In genomic region chr6:51523807-51524320, GRCm38 (mm10) we compare ENCODE assay signal across 8 mouse cellular contexts. TPM values are rescaled to one million over a fixed set of nuclear protein-coding genes. Genes with fewer than 3 reads are reported as not detected.
A peak's percentile ranks its signal among the peaks of the same experiment; 100 is the strongest.
DNase-seq lines count a peak whose midpoint lies in the region; ATAC-seq lines count a peak whose summit lies in the region.

Snx10 (plus strand) TSS chr6:51523901.

- WGBS in heart, embryonic 11.5 days (ENCODE audit: insufficient replicate concordance) = under 1% methylated on average over 47 of the region's 47 CpGs
- WGBS in liver, embryonic 16.5 days (ENCODE audit: insufficient replicate concordance) = under 1% methylated on average over 32 of the region's 47 CpGs
- WGBS in neural tube, embryonic 14.5 days = under 1% methylated on average over 47 of the region's 47 CpGs

- ATAC-seq in erythroblast, adult 5-6 weeks (replicated peaks; ENCODE audit: low FRiP score, poor library complexity, severe bottlenecking) = no peak
- 0 out of 2 replicates have a peak, but pooled peaks have one; percentile 42 for ATAC-seq in heart, embryonic 11.5 days (replicated peaks; ENCODE audit: insufficient number of reproducible peaks, low FRiP score, low TSS enrichment)
- ATAC-seq in liver, embryonic 16.5 days (ENCODE audit: low read depth) = 0 out of 2 replicates have a peak, but pooled peaks have one; percentile 30
- ATAC-seq in neural tube, embryonic 14.5 days (ENCODE audit: low read depth) = peak; percentile 76

- H3K27me3 ChIP-seq in heart, embryonic 11.5 days (ENCODE audit: control insufficient read depth, insufficient read depth, low read length) = no peaks in the 10 kb centered on the region
- peaks cover 9% of the 10 kb centered on the region for H3K27me3 ChIP-seq in liver, embryonic 16.5 days (ENCODE audit: control insufficient read depth, insufficient read depth, low read depth, low read length)
- no peaks in the 10 kb centered on the region for H3K27me3 ChIP-seq in neural tube, embryonic 14.5 days (ENCODE audit: control insufficient read depth, insufficient read depth, low read length)

- peak within 1 kb of the TSS; percentile 68 for H3K4me2 ChIP-seq in heart, embryonic 11.5 days
- peak within 1 kb of the TSS; percentile 57 for H3K4me2 ChIP-seq in liver, embryonic 16.5 days (ENCODE audit: low read depth, low read length)
- H3K4me2 ChIP-seq in neural tube, embryonic 14.5 days (ENCODE audit: low read depth, low read length) = peak within 1 kb of the TSS; percentile 77

- H3K36me3 ChIP-seq in heart, embryonic 11.5 days (ENCODE audit: control insufficient read depth, insufficient read depth, low read length) = no peaks in the 10 kb centered on the region
- no peaks in the 10 kb centered on the region for H3K36me3 ChIP-seq in liver, embryonic 16.5 days (ENCODE audit: control insufficient read depth, insufficient read depth)
- no peaks in the 10 kb centered on the region for H3K36me3 ChIP-seq in neural tube, embryonic 14.5 days (ENCODE audit: control insufficient read depth, insufficient read depth, low read length)

- no peaks in the 10 kb centered on the region for H3K9me3 ChIP-seq in heart, embryonic 11.5 days (replicated peaks; ENCODE audit: control insufficient read depth, low read length)
- H3K9me3 ChIP-seq in liver, embryonic 16.5 days (replicated peaks; ENCODE audit: control insufficient read depth, low read length) = no peaks in the 10 kb centered on the region
- no peaks in the 10 kb centered on the region for H3K9me3 ChIP-seq in neural tube, embryonic 14.5 days (ENCODE audit: control insufficient read depth, low read length)

- 0 out of 2 replicates have a peak, but pooled peaks cover 2% of the 10 kb centered on the region for H3K4me1 ChIP-seq in heart, embryonic 11.5 days (ENCODE audit: control insufficient read depth, insufficient read depth, low read length)
- peaks cover 2% of the 10 kb centered on the region; the same call in 1 of the 2 replicates for H3K4me1 ChIP-seq in liver, embryonic 16.5 days (ENCODE audit: control insufficient read depth, low read depth, low read length)
- H3K4me1 ChIP-seq in neural tube, embryonic 14.5 days (ENCODE audit: control insufficient read depth, insufficient read depth, low read length) = no peaks in the 10 kb centered on the region; the same call in 1 of the 2 replicates

- H3K27ac ChIP-seq in heart, embryonic 11.5 days (ENCODE audit: low read depth, low read length) = peak within 1 kb of the TSS; percentile 54
- H3K27ac ChIP-seq in liver, embryonic 16.5 days (ENCODE audit: low read length) = no peak within 1 kb of the TSS; the same call in 1 of the 2 replicates
- peak within 1 kb of the TSS; percentile 66 for H3K27ac ChIP-seq in neural tube, embryonic 14.5 days (ENCODE audit: low read depth, low read length)

- peak within 1 kb of the TSS; percentile 66 for H3K9ac ChIP-seq in heart, embryonic 11.5 days (ENCODE audit: low read depth, low read length)
- peak within 1 kb of the TSS; percentile 44 for H3K9ac ChIP-seq in liver, embryonic 16.5 days (ENCODE audit: low read depth, low read length)
- H3K9ac ChIP-seq in neural tube, embryonic 14.5 days (replicated peaks; ENCODE audit: low read depth, low read length) = peak within 1 kb of the TSS; percentile 61

- peak; percentile 51 for DNase-seq in CD4-positive helper T cell, adult 2 months (ENCODE audit: low read depth, low spot score)
- peak; percentile 68 to 75 for DNase-seq in adrenal gland, postnatal 36 days
- DNase-seq in kidney, postnatal 25 days = peak; percentile 38 to 61
- peak; percentile 62 for DNase-seq in thymus, postnatal 14 days

- H3K4me3 ChIP-seq in heart, embryonic 11.5 days (ENCODE audit: low read depth, low read length) = peak within 1 kb of the TSS; percentile 55
- peak within 1 kb of the TSS; percentile 61 for H3K4me3 ChIP-seq in liver, embryonic 16.5 days (ENCODE audit: low read depth, low read length)
- H3K4me3 ChIP-seq in neural tube, embryonic 14.5 days (ENCODE audit: low read depth, low read length) = peak within 1 kb of the TSS; percentile 76

RNA-seq across cellular contexts. Expression of gene Snx10, which starts in this region (rescaled TPM):
- 10 to 100 TPM; 33.4 to 36.4 TPM for total RNA-seq in adrenal gland, postnatal 36 days (2021)
- total RNA-seq in erythroblast, adult 5-6 weeks (2015; ENCODE audit: low replicate concordance) = 17.8 and 21.7 TPM in 2 replicates
- total RNA-seq in erythroblast, adult 5-6 weeks (2017; ENCODE audit: low replicate concordance) = 14.5 and 15.3 TPM in 2 replicates
- 23.0 and 26.1 TPM in 2 replicates for polyA plus RNA-seq in heart, embryonic 11.5 days (2014; fragmentation: Nextera tagmentation; extraction: Ambion mirVana)
- 8.8 TPM in 2 replicates for polyA plus RNA-seq in liver, embryonic 16.5 days (2015; fragmentation: Nextera tagmentation; extraction: Ambion mirVana)
- polyA plus RNA-seq in neural tube, embryonic 14.5 days (2014; fragmentation: Nextera tagmentation; extraction: Ambion mirVana) = 62.4 and 63.9 TPM in 2 replicates
